In genomic region chr9:56505793-56506755, GRCm38 (mm10) we compare ENCODE assay signal across 8 mouse cellular contexts.
DNase-seq lines count a peak whose midpoint lies in the region; ATAC-seq and TF ChIP-seq lines count a peak whose summit lies in the region.

No protein-coding gene starts in this region.

- H3K9ac ChIP-seq in MEL (ENCODE audit: control insufficient read depth, low read depth, low read length, poor library complexity, severe bottlenecking) = peak overlapping the region; percentile 28
- H3K9ac ChIP-seq in forebrain, postnatal 0 days = peak overlapping the region; percentile 59
- peak overlapping the region; percentile 60 for H3K9ac ChIP-seq in lung, embryonic 15.5 days

- H3K4me3 ChIP-seq in MEL (ENCODE audit: control insufficient read depth in 1 of 2, insufficient read depth in 1 of 2, low read depth in 2 of 2, low read length in 2 of 2) = peak overlapping the region; percentile 58 to 89
- peak overlapping the region; percentile 52 for H3K4me3 ChIP-seq in cerebellum, adult 2 months (replicated peaks; ENCODE audit: insufficient read depth, low read depth, low read length)
- peak overlapping the region; percentile 31 for H3K4me3 ChIP-seq in forebrain, postnatal 0 days (ENCODE audit: low read depth, low read length)
- H3K4me3 ChIP-seq in lung, embryonic 15.5 days = peak overlapping the region; percentile 44

- H3K27me3 ChIP-seq in MEL (ENCODE audit: control insufficient read depth in 1 of 2, insufficient read depth in 2 of 2, low read length in 2 of 2) = no peaks in the 10 kb centered on the region
- H3K27me3 ChIP-seq in cerebellum, adult 2 months (ENCODE audit: control insufficient read depth, insufficient read depth, low read length) = no peaks in the 10 kb centered on the region
- H3K27me3 ChIP-seq in forebrain, postnatal 0 days (ENCODE audit: insufficient read depth, low read length) = no peaks in the 10 kb centered on the region
- no peaks in the 10 kb centered on the region for H3K27me3 ChIP-seq in lung, embryonic 15.5 days

- DNase-seq in MEL (ENCODE audit: low read depth, low spot score) = peak; percentile 90
- peak; percentile 96 to 98 for DNase-seq in cerebellum, adult 2 months
- DNase-seq in forebrain, postnatal 0 days = peak; percentile 95
- peak; percentile 98 for DNase-seq in heart, postnatal 4 days
- DNase-seq in layer of hippocampus, adult 8-10 months (ENCODE audit: low spot score in 2 of 2) = peak; percentile 89
- peak; percentile 87 for DNase-seq in ovary, adult 18-20 months (ENCODE audit: low spot score)
- DNase-seq in thymus, postnatal 0 days (ENCODE audit: low spot score) = peak; percentile 92

- peak overlapping the region; percentile 6 for H3K27ac ChIP-seq in MEL (ENCODE audit: control insufficient read depth, low read depth, low read length)
- peak overlapping the region; percentile 78 for H3K27ac ChIP-seq in cerebellum, adult 2 months (ENCODE audit: insufficient read depth, low read length)
- peak overlapping the region; percentile 96 for H3K27ac ChIP-seq in forebrain, postnatal 0 days (ENCODE audit: low read depth, low read length)
- peak overlapping the region; percentile 100 for H3K27ac ChIP-seq in lung, embryonic 15.5 days

- WGBS in cerebellum, adult 2 months = 4% methylated on average over 31 of the region's 31 CpGs
- WGBS in forebrain, postnatal 0 days = 2% methylated on average over 31 of the region's 31 CpGs
- WGBS in lung, embryonic 15.5 days = under 1% methylated on average over 31 of the region's 31 CpGs

- TF ChIP-seq POLR2A in MEL (IDR thresholded peaks at IDR 0.05; ENCODE audit: control insufficient read depth in 1 of 2, insufficient read depth in 1 of 2, low read depth in 1 of 2, low read length in 2 of 2, poor library complexity in 1 of 2) = no peak
- TF ChIP-seq POLR2A in cerebellum, adult 2 months (IDR thresholded peaks at IDR 0.05; ENCODE audit: borderline replicate concordance, insufficient read depth, low read length) = no peak

- TF ChIP-seq RAD21 in MEL (IDR thresholded peaks at IDR 0.05; ENCODE audit: low read depth, low read length) = peak; percentile 85

- peak; percentile 93 for ATAC-seq in forebrain, postnatal 0 days
- ATAC-seq in lung, embryonic 15.5 days (ENCODE audit: borderline replicate concordance, extremely low read depth, low FRiP score, low TSS enrichment) = peak; percentile 75

- no peaks in the 10 kb centered on the region for H3K79me2 ChIP-seq in MEL (ENCODE audit: control insufficient read depth, insufficient read depth, low read length, poor library complexity)

- no peaks in the 10 kb centered on the region for H3K9me3 ChIP-seq in MEL (replicated peaks; ENCODE audit: insufficient read depth, low read length)
- H3K9me3 ChIP-seq in forebrain, postnatal 0 days (ENCODE audit: low read length) = no peaks in the 10 kb centered on the region
- no peaks in the 10 kb centered on the region for H3K9me3 ChIP-seq in lung, embryonic 15.5 days

- TF ChIP-seq CTCF in MEL (IDR thresholded peaks at IDR 0.05 in 2 of 3, conservative IDR thresholded peaks at IDR 0.05 in 1 of 3; ENCODE audit: control insufficient read depth in 1 of 3, insufficient read depth in 1 of 3, low read depth in 2 of 3, low read length in 3 of 3, poor library complexity in 1 of 3, severe bottlenecking in 1 of 3) = peak; percentile 88 to 95 (median 94)
- TF ChIP-seq CTCF in cerebellum, adult 2 months (IDR thresholded peaks at IDR 0.05; ENCODE audit: borderline replicate concordance, insufficient read depth, low read depth, low read length) = peak; percentile 80
- TF ChIP-seq CTCF in forebrain, postnatal 0 days (IDR thresholded peaks at IDR 0.05; ENCODE audit: low read depth) = peak; percentile 95

- no peak for TF ChIP-seq EP300 in MEL (IDR thresholded peaks at IDR 0.05; ENCODE audit: low read depth in 1 of 2, low read length in 2 of 2)

- H3K4me1 ChIP-seq in MEL (ENCODE audit: control insufficient read depth in 1 of 2, insufficient read depth in 2 of 2, low read length in 2 of 2) = peaks cover 0 to 8% of the 10 kb centered on the region in 2 experiments; a peak in 2 of 4 replicates
- peaks cover 10% of the 10 kb centered on the region for H3K4me1 ChIP-seq in cerebellum, adult 2 months (ENCODE audit: control insufficient read depth, insufficient read depth, low read length)
- H3K4me1 ChIP-seq in forebrain, postnatal 0 days (ENCODE audit: insufficient read depth) = peaks cover 27% of the 10 kb centered on the region
- peaks cover 84% of the 10 kb centered on the region for H3K4me1 ChIP-seq in lung, embryonic 15.5 days

- H3K36me3 ChIP-seq in MEL (ENCODE audit: control insufficient read depth in 1 of 2, insufficient read depth in 2 of 2, low read length in 2 of 2) = peaks cover 0 to 2% of the 10 kb centered on the region in 2 experiments; a peak in 2 of 4 replicates
- H3K36me3 ChIP-seq in forebrain, postnatal 0 days (ENCODE audit: insufficient read depth) = no peaks in the 10 kb centered on the region
- H3K36me3 ChIP-seq in lung, embryonic 15.5 days = no peaks in the 10 kb centered on the region

- peak overlapping the region; percentile 62 for H3K4me2 ChIP-seq in forebrain, postnatal 0 days (ENCODE audit: low read depth)
- H3K4me2 ChIP-seq in lung, embryonic 15.5 days = peak overlapping the region; percentile 83

TF ChIP-seq in MEL, 35 proteins besides CTCF, POLR2A, EP300 and RAD21:
- no peak for TF ChIP-seq GABPA (IDR thresholded peaks at IDR 0.05; ENCODE audit: low read depth, low read length)
- no peak for TF ChIP-seq MYC (IDR thresholded peaks at IDR 0.05; ENCODE audit: low read depth, low read length)
- no peak for TF ChIP-seq ZMIZ1 (IDR thresholded peaks at IDR 0.05; ENCODE audit: low read depth, low read length)
- no peak for TF ChIP-seq KAT2A (conservative IDR thresholded peaks at IDR 0.05; ENCODE audit: low read depth, low read length)
- no peak for TF ChIP-seq MAX (IDR thresholded peaks at IDR 0.05; ENCODE audit: low read length)
- TF ChIP-seq CHD1 (IDR thresholded peaks at IDR 0.05; ENCODE audit: low read depth, low read length) = no peak
- TF ChIP-seq ZC3H11A (IDR thresholded peaks at IDR 0.05; ENCODE audit: low read depth, low read length) = peak; percentile 81
- TF ChIP-seq ETS1 (IDR thresholded peaks at IDR 0.05; ENCODE audit: low read depth, low read length) = no peak
- TF ChIP-seq JUND (IDR thresholded peaks at IDR 0.05; ENCODE audit: low read depth, low read length) = no peak
- TF ChIP-seq SMC3 (IDR thresholded peaks at IDR 0.05; ENCODE audit: low read depth, low read length) = peak; percentile 98
- no peak for TF ChIP-seq NELFE (IDR thresholded peaks at IDR 0.05; ENCODE audit: low read depth, low read length)
- TF ChIP-seq SIN3A (IDR thresholded peaks at IDR 0.05; ENCODE audit: low read length) = peak; percentile 46; the same call in 1 of the 2 replicates
- peak; percentile 58; the same call in 1 of the 2 replicates for TF ChIP-seq MAZ (IDR thresholded peaks at IDR 0.05; ENCODE audit: low read depth, low read length)
- TF ChIP-seq RCOR1 (IDR thresholded peaks at IDR 0.05; ENCODE audit: low read depth, low read length) = no peak
- no peak for TF ChIP-seq TAL1 (IDR thresholded peaks at IDR 0.05; ENCODE audit: low read length)
- TF ChIP-seq MEF2A (IDR thresholded peaks at IDR 0.05; ENCODE audit: extremely low read depth, insufficient replicate concordance, low read depth, low read length, poor library complexity, severe bottlenecking) = no peak
- TF ChIP-seq ZNF384 (IDR thresholded peaks at IDR 0.05; ENCODE audit: low read depth, low read length) = no peak
- TF ChIP-seq POLR2AphosphoS2 (IDR thresholded peaks at IDR 0.05; ENCODE audit: low read length) = no peak
- TF ChIP-seq TCF12 (IDR thresholded peaks at IDR 0.05; ENCODE audit: low read depth, low read length) = no peak
- TF ChIP-seq HCFC1 (IDR thresholded peaks at IDR 0.05; ENCODE audit: low read depth, low read length) = no peak

Comparison
In these comparisons a context has a peak if more than half of its experiments do, and no peak if none do; other contexts are left out.
1. Peak in every context shown above with its lines: DNase-seq, ATAC-seq, H3K4me3 ChIP-seq and H3K27ac ChIP-seq.
2. H3K27ac ChIP-seq: peak in every context shown above with its lines; median percentile 100 in lung, embryonic 15.5 days; 96 in forebrain, postnatal 0 days; 78 in cerebellum, adult 2 months; 6 in MEL.